Mouse (Mus musculus) liver, embryonic 13.5 days (tissue): ENCODE measurements at regions not wholly inside any gene's neighbourhood (a gene's known extent, or its start where the extent isn't known, plus 50 kb on each side); places are given as distances from the start of the nearest gene placed in this dataset.

Experiments used
- ATAC-seq: fragments of 200-750 bp; cut with Nextera tagmentation; 2 replicates; pipeline ENCODE4 v1.8.0; 2017; ENCODE audit warnings: low read depth, mild to moderate bottlenecking, moderate number of reproducible peaks, moderate library complexity
- DNase-seq: peaks from one replicate; pipeline ENCODE4 v3.0.0; 2022
- H3K27ac ChIP-seq: fragments of 300-500 bp; sonication (generic); 2 replicates; pipeline ENCODE4 v1.5.1; 2015; ENCODE audit warnings: moderate library complexity, mild to moderate bottlenecking, inconsistent platforms
- H3K27me3 ChIP-seq: fragments of 300-500 bp; sonication (generic); 2 replicates; pipeline ENCODE4 v1.6.1; 2015; ENCODE audit warnings: mild to moderate bottlenecking, inconsistent platforms
- H3K36me3 ChIP-seq: fragments of 300-500 bp; sonication (generic); 2 replicates; pipeline ENCODE4 v1.6.1; 2015; ENCODE audit warnings: mild to moderate bottlenecking, inconsistent platforms
- H3K4me1 ChIP-seq: fragments of 300-500 bp; sonication (generic); replicated peaks from 2 replicates; pipeline ENCODE4 v1.6.1; 2015; ENCODE audit warnings: inconsistent platforms
- H3K4me2 ChIP-seq: fragments of 300-500 bp; sonication (generic); 2 replicates; pipeline ENCODE4 v1.6.1; 2015; ENCODE audit warnings: inconsistent platforms, mild to moderate bottlenecking, moderate library complexity
- H3K4me3 ChIP-seq: fragments of 300-500 bp; sonication (generic); replicated peaks from 2 replicates; pipeline ENCODE4 v1.5.1; 2015; ENCODE audit warnings: mild to moderate bottlenecking, inconsistent platforms
- H3K9ac ChIP-seq: fragments of 300-500 bp; sonication (generic); 2 replicates; pipeline ENCODE4 v1.6.1; 2015; ENCODE audit warnings: mild to moderate bottlenecking, inconsistent platforms
- H3K9me3 ChIP-seq: fragments of 300-500 bp; sonication (generic); replicated peaks from 2 replicates; pipeline ENCODE4 v1.6.1; 2016; ENCODE audit warnings: inconsistent platforms
- WGBS: fragments of 180-500 bp; shearing (Covaris S2); methylation state at CpG from one replicate; pipeline ENCODE4 v1.1.7; 2015; ENCODE audit not compliant: insufficient replicate concordance; 5-methylcytosine and 5-hydroxymethylcytosine counted together

DNA sequence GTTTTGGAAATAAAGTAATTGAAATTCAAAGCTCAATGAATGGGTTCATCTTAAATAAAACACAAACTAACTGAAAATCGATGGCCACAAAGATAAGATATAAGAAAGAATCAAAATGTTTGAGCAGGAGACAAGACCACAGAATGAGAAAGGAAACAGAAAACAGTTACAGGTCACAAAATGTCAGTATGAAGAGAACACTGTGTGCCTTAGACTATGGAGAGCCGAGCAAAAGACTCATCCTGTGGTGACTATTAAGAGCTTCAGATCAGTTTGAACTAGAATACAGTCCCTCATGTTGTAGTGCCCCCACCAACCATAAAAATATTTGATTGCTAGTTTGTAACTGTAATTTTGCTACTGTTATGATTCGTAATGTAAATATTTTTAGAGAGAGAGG is 441.9 kb upstream of the 3110018I06Rik start:
- no peak overlapping the region for H3K9ac ChIP-seq
- no peaks in the 10 kb centered on the region for H3K27me3 ChIP-seq
- H3K27ac ChIP-seq, result no peak overlapping the region
- no peak overlapping the region for H3K4me3 ChIP-seq
- H3K4me1 ChIP-seq, result no peaks in the 10 kb centered on the region
- H3K36me3 ChIP-seq, result no peaks in the 10 kb centered on the region
- no peak for DNase-seq
- ATAC-seq, result no peak
- no peak overlapping the region for H3K4me2 ChIP-seq
- no peaks in the 10 kb centered on the region; the same call in 1 of the 2 replicates for H3K9me3 ChIP-seq
- WGBS, result 55% methylated on average over 3 of the region's 3 CpGs

DNA sequence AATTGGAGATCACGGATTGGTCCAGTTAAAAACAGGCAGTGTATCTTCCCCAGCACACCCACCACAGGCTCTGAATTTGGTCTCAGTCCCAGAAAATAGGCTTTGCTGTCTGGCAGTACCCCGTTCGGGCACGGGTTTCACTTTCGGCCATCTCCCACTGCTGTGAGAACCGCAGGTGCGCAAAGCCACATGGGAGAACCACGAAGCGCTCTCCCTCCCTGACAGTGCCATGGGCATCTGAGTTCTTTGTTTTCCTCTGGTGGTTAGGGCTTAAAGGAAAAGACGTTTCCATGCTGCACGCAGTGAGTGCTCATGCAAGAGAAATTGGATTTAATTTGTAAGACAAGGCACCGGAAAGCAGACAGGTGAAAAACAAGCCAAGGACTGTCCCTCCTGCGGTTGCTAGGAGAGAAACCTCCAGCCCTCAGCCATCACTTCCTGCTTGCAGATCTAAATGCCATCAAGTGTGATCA is 441.3 kb upstream of the 3110018I06Rik start:
- ATAC-seq, result no peak
- H3K36me3 ChIP-seq, result no peaks in the 10 kb centered on the region
- no peak overlapping the region for H3K9ac ChIP-seq
- H3K9me3 ChIP-seq, result no peaks in the 10 kb centered on the region; the same call in 1 of the 2 replicates
- no peaks in the 10 kb centered on the region for H3K27me3 ChIP-seq
- no peaks in the 10 kb centered on the region for H3K4me1 ChIP-seq
- no peak overlapping the region for H3K4me2 ChIP-seq
- H3K4me3 ChIP-seq, result no peak overlapping the region
- no peak for DNase-seq
- 62% methylated on average over 13 of the region's 13 CpGs for WGBS
- no peak overlapping the region for H3K27ac ChIP-seq

GRCm38 (mm10) chr12:107050891-107051635 is 437.4 kb upstream of the 3110018I06Rik start:
- no peaks in the 10 kb centered on the region for H3K36me3 ChIP-seq
- H3K9ac ChIP-seq, result no peak overlapping the region
- H3K27ac ChIP-seq, result no peak overlapping the region
- no peaks in the 10 kb centered on the region; the same call in 1 of the 2 replicates for H3K9me3 ChIP-seq
- H3K4me3 ChIP-seq, result no peak overlapping the region
- WGBS, result 59% methylated on average over 7 of the region's 7 CpGs
- DNase-seq (no peak), ATAC-seq (no peak)
- H3K4me1 ChIP-seq, result no peaks in the 10 kb centered on the region
- no peak overlapping the region for H3K4me2 ChIP-seq
- H3K27me3 ChIP-seq, result no peaks in the 10 kb centered on the region

DNA sequence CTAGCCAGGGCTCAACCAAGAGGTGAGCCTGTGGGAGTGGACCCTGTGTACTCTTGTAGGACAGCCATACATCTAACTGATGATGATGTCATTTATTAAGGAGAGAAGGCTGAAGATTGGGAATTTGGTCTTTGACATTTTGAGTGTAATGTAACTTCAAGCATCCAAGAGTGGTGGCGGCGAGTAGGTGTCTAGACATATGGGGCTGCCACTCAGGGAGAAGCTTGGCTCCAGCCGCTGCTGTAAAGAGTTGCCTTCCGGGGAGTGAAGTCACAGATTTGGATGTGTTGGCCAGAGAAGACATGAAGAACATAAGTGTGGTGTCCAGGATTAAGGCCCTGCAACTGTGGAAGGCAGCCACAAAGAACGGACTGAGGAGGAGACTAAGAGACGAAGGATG is 436.3 kb upstream of the 3110018I06Rik start:
- Histone ChIP-seq H3K27me3 (no peaks in the 10 kb centered on the region), H3K9ac (no peak overlapping the region), H3K36me3 (no peaks in the 10 kb centered on the region), H3K4me1 (no peaks in the 10 kb centered on the region), H3K9me3 (no peaks in the 10 kb centered on the region; the same call in 1 of the 2 replicates), H3K4me3 (no peak overlapping the region), H3K4me2 (no peak overlapping the region), H3K27ac (no peak overlapping the region)
- WGBS, result 76% methylated on average over 6 of the region's 6 CpGs
- DNase-seq (no peak), ATAC-seq (no peak)

DNA sequence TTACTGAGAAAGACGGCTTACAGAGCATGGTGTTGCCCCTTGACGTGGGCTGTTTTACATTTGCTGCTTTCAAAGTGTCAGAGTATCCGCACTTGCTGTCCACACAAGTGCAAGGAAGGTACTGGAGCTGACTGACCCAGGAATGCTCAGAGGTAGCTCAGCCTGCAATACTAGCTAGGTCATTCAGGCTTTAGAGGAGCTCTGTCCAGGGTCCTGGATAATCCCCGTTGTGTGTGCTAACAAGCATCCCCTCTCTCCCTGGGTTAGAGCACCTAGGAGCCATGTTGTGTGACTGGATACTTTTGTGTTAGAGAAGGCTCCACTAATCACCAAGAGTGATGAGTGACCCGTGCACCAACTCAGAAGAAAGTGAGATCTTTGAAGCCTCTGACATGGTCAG is 431.9 kb upstream of the 3110018I06Rik start:
- Histone ChIP-seq H3K27me3 (no peaks in the 10 kb centered on the region), H3K9me3 (peaks cover under 1% of the 10 kb centered on the region), H3K36me3 (no peaks in the 10 kb centered on the region), H3K4me2 (no peak overlapping the region), H3K9ac (no peak overlapping the region), H3K4me3 (no peak overlapping the region), H3K4me1 (no peaks in the 10 kb centered on the region), H3K27ac (no peak overlapping the region)
- no peak for ATAC-seq
- WGBS, result 21% methylated on average over 5 of the region's 5 CpGs
- no peak for DNase-seq

GRCm38 (mm10) chr12:107060514-107060913 is 427.9 kb upstream of the 3110018I06Rik start:
- 56% methylated on average over 3 of the region's 3 CpGs for WGBS
- Histone ChIP-seq H3K4me2 (no peak overlapping the region), H3K4me3 (no peak overlapping the region), H3K9me3 (peaks cover 12% of the 10 kb centered on the region), H3K9ac (no peak overlapping the region), H3K27me3 (no peaks in the 10 kb centered on the region), H3K27ac (no peak overlapping the region), H3K4me1 (no peaks in the 10 kb centered on the region), H3K36me3 (no peaks in the 10 kb centered on the region)
- no peak for ATAC-seq
- DNase-seq, result no peak

GRCm38 (mm10) chr12:107067346-107067745 is 421.1 kb upstream of the 3110018I06Rik start:
- Histone ChIP-seq H3K4me1 (no peaks in the 10 kb centered on the region), H3K9me3 (peaks cover 5% of the 10 kb centered on the region; the same call in 1 of the 2 replicates), H3K27ac (no peak overlapping the region), H3K4me3 (no peak overlapping the region), H3K9ac (no peak overlapping the region), H3K4me2 (no peak overlapping the region), H3K36me3 (no peaks in the 10 kb centered on the region), H3K27me3 (no peaks in the 10 kb centered on the region)
- DNase-seq (no peak), ATAC-seq (no peak)
- whole genome bisulfite sequencing, result 68% methylated on average over 2 of the region's 2 CpGs

DNA sequence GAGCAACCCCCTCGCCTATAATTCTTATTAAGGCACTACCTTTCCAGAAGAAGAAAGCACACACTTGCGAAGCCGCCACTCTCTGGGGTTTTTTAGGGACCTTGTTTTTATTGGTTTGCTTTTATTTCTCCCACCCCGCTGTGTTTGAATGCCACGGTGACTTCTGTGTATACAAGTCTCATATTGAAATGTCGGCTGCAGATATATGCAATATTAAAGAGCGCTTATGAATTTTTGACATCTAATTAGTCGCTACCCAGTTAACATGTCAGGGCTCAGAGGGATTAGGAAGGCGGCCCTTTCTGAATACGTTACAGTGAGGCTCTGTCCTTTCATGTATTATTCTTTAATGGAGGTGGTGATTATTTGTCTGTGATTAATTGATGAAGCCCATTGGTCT is 405.9 kb upstream of the 3110018I06Rik start:
- 69% methylated on average over 10 of the region's 10 CpGs for WGBS
- no peaks in the 10 kb centered on the region for H3K27me3 ChIP-seq
- DNase-seq, result no peak
- H3K4me1 ChIP-seq, result no peaks in the 10 kb centered on the region
- ATAC-seq, result no peak
- H3K4me3 ChIP-seq, result no peak overlapping the region
- no peak overlapping the region for H3K27ac ChIP-seq
- H3K9ac ChIP-seq, result no peak overlapping the region
- H3K9me3 ChIP-seq, result no peaks in the 10 kb centered on the region
- H3K4me2 ChIP-seq, result no peak overlapping the region
- H3K36me3 ChIP-seq, result no peaks in the 10 kb centered on the region

- Histone ChIP-seq H3K4me1 (no peaks in the 10 kb centered on the region), H3K4me2 (no peak overlapping the region), H3K9ac (no peak overlapping the region), H3K36me3 (no peaks in the 10 kb centered on the region), H3K27ac (no peak overlapping the region), H3K9me3 (no peaks in the 10 kb centered on the region), H3K4me3 (no peak overlapping the region), H3K27me3 (no peaks in the 10 kb centered on the region)
- 60% methylated on average over 14 of the region's 14 CpGs for WGBS
- DNase-seq (no peak), ATAC-seq (no peak)
Measured at GRCm38 (mm10) chr12:107085058-107085905, 403.1 kb upstream of the 3110018I06Rik start.

DNA sequence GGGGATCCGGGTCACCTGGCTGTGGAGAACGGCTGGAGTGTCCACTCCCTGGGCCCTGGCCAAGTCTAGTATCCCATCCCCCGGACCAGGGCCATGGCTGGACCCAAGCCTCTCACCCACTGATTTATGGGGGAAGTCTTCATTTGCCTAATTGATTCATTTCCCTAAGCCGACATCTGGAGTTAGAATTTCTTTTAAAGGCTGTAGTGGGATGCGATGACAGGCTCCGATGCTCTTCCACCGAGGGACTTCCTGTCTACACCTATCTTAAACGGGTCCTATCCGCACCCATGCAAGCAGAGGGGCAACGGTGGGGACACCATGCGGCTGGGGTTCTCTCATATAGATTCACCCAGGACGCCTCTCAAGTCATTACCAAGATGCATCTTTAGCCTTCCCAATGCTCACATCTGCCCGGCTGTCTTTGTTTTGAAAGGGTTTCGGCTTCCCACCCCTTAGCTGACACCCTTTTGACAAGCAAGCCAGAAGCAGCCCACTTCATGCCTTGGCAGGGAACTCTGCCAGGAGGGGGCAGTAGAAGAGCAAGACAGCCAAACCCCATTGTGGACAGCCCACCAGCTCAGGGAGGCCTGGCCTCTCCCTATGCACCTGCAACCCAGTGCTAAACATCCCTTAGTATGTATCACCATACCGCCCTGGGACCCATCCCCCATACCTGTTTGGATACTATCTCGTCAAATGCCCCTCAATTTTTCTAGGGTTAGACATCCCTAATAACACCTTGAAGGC is 402.4 kb upstream of the 3110018I06Rik start:
- Histone ChIP-seq H3K4me2 (no peak overlapping the region), H3K36me3 (no peaks in the 10 kb centered on the region), H3K27me3 (no peaks in the 10 kb centered on the region), H3K9me3 (no peaks in the 10 kb centered on the region), H3K27ac (no peak overlapping the region), H3K9ac (no peak overlapping the region), H3K4me3 (no peak overlapping the region), H3K4me1 (no peaks in the 10 kb centered on the region)
- 44% methylated on average over 16 of the region's 16 CpGs for WGBS
- ATAC-seq, result no peak
- no peak for DNase-seq

DNA sequence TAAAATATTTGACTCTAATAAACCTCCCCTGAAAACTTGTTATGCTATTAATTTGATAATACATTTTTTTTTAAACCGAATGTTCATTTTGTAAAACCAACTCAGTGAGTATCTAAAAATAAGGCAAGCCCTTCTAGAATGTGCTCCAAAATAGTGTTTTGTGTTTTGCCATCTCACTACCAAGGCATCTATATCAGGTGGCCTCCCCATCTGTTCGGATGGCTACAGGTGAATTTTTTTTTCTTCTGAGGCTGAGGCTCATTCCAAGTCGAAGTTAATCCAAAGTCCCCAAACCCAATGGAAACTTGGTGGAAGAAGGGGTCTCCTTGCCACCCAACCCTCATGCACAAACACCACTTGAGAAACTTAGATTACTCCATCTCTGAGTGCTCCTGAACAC is 396.3 kb upstream of the 3110018I06Rik start:
- DNase-seq (no peak), ATAC-seq (no peak)
- Histone ChIP-seq H3K27me3 (no peaks in the 10 kb centered on the region), H3K36me3 (no peaks in the 10 kb centered on the region), H3K4me2 (no peak overlapping the region), H3K9me3 (no peaks in the 10 kb centered on the region), H3K9ac (no peak overlapping the region), H3K4me1 (no peaks in the 10 kb centered on the region), H3K27ac (no peak overlapping the region), H3K4me3 (no peak overlapping the region)
- WGBS, result 47% methylated on average over 3 of the region's 3 CpGs
